Mouse (Mus musculus) ovary, adult 18-20 months (tissue): ENCODE measurements around the gene Fam25c.
"Not testable (repeated sequence)": the region's sequence is repeated elsewhere in the genome, so short reads cannot be mapped to it uniquely, and the experiment has no call there.

Experiments
- DNase-seq: peaks from one replicate; pipeline ENCODE4 v3.0.0; 2022; ENCODE audit warnings: low spot score, mixed read lengths

The Fam25c gene

DNA sequence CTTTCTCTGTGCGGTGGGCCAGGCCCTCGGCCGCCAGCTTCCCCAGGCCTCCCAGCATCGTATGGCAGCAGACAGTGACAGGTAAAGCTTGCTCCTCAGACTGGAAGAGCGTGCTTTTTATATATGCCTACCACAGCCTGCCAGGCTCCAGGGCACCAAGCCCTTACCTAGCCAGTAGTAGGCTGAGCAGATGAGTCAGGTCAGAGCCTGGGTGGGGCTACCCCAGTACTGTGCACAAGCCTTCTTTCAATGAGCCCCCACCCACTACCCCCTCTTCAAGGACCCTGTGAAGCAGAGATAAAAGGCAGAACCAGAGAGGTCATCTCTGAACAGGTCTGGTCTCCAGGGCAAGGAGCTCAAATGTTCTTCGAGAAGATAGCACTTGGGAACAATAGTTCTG, at the start of gene Fam25c:
Fam25c (minus strand) TSS at position 133 of the 400 bp plus-strand sequence.
- DNase-seq: no peak

DNA sequence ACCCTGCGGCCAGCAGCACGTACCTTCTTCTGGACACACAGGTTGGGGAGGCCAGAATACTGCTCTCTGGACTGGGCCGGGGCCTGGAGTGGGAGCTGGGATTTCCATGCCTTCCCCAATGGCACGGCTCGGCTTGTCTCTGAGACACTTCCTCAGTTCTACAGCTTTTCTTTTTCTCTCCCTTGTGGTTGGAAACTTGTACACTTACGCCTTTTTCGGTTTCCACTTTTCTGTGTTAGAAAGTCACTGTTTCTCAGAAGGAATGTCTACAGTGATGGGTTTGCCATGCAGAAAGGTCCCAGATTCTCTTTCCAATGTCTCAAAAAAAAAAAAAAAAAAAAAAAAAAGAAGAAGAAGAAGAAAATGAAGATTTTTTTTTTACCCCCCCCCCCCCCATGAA, 48.2 kb upstream of the Fam25c start:
- no peak for DNase-seq

DNA sequence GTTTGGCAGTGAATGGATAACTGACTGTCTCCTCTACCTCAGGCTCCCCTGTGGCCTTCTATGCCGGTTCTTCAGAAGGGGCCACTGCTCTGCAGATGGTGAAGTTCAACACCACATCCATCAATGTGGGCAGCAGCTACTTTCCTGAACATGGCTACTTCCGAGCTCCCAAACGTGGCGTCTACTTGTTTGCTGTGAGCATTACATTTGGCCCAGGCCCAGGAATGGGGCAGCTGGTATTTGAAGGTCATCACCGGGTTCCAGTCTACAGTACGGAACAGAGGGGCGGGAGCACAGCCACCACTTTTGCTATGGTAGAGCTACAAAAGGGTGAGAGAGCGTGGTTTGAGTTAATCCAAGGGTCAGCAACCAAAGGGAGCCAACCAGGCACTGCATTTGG, 47.6 kb upstream of the Fam25c start:
- DNase-seq: peak; percentile 21

DNA sequence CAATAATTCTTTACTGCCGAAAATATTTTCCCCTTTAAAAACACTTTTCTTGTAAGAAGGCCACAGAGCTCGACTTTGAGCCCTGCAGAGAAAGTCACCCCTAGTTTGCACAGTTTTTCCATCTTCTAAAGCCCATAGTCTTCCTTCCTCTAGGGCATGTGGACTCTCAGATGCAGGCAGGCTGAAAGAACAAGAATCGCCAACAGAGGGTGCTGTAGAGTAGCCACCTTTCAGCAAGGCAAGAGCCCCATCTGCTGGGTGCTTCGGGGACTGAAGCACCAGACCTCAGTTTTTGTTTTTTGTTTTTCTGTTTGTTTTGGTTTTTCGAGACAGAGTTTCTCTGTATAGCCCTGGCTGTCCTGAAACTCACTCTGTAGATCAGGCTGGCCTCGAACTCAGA, 45.9 kb upstream of the Fam25c start:
- DNase-seq: peak; percentile 23

DNA sequence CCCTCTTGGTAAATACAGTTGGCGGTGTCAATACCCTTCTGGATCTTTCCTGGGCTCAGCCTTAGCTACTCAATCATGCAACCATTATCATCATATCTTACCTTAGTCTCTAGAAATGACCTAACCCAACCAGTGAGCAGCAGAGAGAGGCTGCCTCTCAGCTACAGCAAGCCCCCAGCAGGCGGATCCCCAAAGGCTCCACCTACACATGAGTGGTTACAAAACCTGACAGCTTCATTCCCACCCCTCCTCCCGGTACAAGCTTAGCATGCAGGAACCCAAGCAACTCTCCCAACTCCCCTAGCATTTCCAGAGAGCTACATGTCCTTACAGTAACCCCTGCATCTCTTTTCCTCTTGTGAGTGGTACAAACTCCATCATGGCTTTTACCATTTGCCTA, 44.8 kb upstream of the Fam25c start:
- no peak for DNase-seq

DNA sequence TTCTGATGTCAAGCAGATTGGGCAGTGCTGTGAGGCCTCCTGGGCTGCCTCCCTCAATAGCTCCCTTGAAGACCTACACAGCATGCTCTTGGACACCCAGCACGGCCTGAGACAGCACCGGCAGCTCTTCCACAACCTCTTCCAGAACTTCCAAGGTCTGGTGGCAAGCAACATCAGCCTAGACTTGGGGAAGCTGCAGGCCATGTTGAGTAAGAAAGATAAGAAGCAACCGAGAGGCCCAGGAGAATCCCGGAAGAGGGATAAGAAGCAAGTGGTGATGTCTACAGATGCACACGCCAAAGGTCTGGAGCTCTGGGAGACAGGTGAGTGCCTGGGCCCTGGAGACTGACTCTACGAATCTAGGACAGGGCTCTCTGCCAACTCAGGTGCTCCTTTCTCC, 44.1 kb upstream of the Fam25c start:
- no peak for DNase-seq

- no peak for DNase-seq
Observed at GRCm38 (mm10) chr14:34398901-34399300, 43.7 kb upstream of the Fam25c start.

GRCm38 (mm10) chr14:34397871-34398270, 42.6 kb upstream of the Fam25c start:
- DNase-seq: no peak

DNA sequence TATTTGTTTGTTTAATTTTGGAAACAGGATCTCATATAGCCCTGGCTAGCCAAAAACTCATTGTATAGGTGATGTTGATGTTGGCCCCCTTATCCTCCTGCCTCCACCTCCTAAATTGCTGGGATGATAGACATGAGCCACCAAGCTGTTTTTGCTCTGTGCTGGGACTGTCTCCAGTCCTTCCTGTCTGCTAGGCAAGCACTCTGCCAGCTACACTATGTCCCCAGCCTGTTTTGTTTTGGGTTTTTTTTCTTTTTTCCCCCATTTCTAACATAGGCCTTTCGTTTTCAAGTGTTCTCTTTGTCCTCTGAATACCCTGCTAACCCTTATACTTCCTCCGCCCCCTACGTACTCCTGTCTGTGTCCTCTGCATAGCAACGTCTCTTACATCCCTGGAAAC, 38.1 kb upstream of the Fam25c start:
- DNase-seq: no peak

- DNase-seq: no peak
Observed at GRCm38 (mm10) chr14:34382921-34383704, 27.9 kb upstream of the Fam25c start.

- peak; percentile 42 for DNase-seq
Observed at GRCm38 (mm10) chr14:34378560-34379331, 23.5 kb upstream of the Fam25c start.

DNA sequence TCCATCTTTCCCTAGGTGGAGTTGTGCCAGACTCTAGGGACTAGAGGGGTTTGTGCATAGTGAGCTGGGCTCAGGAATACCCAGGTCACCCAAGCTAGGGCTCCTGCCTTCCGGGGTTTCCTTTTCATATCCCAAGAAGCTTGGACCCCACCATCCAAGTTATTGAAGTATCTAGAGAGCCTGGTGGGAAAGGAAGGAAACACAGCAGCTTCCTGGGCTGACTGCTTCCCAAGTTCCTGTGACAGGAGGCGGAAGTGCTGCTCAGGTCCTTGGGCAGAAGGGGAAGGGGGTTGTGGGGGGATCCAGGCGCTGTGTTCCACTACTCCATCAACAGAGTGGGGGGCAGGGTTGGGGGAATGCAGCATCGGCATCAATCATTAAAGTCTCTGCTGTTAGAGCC, 21.9 kb upstream of the Fam25c start:
- DNase-seq: no peak

DNA sequence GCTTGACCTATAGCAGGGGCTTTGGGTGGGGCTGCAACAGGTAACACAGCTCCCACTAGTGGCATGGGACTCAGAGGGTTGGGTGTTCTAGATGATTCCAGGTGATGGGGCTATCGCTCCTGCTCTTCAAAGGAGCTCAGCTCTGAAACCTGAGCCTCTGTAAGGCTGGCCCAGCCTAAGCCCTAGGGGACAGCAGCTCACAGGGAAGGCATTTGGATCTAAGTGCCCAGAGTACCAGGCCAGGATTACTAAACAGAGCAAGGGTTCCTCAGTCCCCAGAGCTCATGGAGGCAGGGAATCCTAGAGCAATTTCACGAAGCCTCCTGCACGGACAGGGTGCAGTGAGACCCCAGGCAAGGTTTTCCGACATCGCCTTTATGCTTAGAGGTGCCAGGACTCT, 20.7 kb upstream of the Fam25c start:
- DNase-seq: no peak

DNA sequence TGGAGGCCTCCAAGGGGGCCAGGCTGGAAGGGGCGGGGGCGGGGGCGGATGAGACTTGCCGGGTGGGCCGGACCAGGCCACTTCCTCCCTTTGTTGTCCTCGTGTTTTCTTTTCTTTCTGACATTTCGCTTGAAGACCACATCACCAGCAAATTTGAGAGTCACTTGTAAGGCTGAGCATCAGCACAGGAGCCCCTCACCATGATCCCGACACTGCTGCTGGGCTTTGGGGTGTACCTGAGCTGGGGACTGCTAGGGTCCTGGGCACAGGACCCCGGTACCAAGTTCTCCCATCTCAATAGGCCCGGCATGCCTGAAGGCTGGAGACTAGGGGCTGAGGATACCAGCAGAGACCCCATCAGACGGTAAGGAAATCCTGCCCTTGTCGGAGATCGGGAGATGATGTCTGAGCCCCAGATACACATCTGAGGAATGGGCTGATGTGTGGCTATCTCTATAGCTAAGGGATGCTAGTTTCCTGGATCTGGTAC, 20.2 kb upstream of the Fam25c start, which contains the start of gene Mmrn2:
Mmrn2 (plus strand) TSS at position 51 of the 490 bp plus-strand sequence.
- DNase-seq: no peak

DNA sequence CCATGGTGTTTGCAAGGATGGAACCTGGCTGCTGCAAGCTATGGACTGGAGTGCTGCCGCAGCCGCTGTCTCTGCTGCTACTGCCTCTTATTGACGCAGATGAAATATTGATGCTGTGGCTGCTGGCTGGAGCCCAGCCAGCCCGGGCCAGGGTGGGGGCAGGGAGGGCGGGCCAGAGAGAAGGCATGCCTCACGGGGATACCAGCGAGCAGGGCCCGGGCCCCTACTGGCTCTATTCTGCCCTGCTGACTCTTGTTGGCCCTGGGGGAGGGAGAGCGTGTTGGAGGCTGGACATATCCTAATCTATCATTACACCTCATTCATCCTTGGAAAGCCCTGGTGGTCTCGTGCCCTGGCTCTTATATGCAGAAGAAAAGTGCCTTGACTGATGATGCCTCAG, 19.3 kb upstream of the Fam25c start, which contains the start of gene Sncg:
Sncg (minus strand) TSS at position 213 of the 400 bp plus-strand sequence.
- DNase-seq: no peak

DNA sequence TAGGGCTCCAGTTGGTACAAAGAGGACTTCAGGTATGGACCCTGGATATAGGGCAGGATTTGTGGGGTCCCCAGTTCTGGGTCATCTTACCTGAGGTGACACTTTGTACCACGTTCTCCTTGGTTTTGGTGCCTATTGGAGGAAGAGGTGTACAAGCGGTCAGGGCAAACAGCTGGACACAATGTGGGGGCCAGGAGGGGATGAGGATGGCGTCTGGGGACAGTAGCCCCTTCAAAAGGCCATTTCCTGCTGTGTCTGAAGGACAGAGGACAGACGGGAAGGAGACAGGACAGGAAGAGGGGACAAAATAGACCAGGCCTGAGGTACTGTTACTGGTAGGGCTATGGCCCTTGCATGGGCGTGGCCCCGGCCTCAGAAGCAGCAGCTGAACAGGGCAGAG, 18.3 kb upstream of the Fam25c start:
- no peak for DNase-seq

- DNase-seq: no peak
Observed at GRCm38 (mm10) chr14:34372646-34373045, 17.4 kb upstream of the Fam25c start.

DNA sequence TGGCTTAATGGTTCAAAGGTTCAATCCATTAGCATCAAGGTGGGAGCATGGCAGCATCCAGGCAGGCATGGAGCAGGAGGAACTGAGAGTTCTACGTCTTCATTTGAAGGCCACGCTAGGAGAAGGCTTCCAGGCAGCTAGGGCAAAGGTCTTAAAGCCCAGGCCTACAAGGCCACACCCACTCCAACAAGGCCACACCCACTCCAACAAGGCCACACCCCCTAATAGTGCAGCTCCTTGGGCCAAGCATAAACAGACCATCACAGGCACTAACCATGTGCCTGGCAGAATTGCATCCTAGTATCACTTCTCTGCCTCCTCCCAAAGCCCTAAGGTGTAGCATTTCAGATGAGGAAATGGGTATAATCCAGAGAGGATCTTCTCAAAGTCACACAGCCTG, 16.5 kb upstream of the Fam25c start:
- no peak for DNase-seq

GRCm38 (mm10) chr14:34370921-34371320, 15.7 kb upstream of the Fam25c start:
- DNase-seq: no peak

GRCm38 (mm10) chr14:34370203-34370602, 15.0 kb upstream of the Fam25c start:
- no peak for DNase-seq

GRCm38 (mm10) chr14:34365147-34365507, 9.9 kb upstream of the Fam25c start:
- no peak for DNase-seq

DNA sequence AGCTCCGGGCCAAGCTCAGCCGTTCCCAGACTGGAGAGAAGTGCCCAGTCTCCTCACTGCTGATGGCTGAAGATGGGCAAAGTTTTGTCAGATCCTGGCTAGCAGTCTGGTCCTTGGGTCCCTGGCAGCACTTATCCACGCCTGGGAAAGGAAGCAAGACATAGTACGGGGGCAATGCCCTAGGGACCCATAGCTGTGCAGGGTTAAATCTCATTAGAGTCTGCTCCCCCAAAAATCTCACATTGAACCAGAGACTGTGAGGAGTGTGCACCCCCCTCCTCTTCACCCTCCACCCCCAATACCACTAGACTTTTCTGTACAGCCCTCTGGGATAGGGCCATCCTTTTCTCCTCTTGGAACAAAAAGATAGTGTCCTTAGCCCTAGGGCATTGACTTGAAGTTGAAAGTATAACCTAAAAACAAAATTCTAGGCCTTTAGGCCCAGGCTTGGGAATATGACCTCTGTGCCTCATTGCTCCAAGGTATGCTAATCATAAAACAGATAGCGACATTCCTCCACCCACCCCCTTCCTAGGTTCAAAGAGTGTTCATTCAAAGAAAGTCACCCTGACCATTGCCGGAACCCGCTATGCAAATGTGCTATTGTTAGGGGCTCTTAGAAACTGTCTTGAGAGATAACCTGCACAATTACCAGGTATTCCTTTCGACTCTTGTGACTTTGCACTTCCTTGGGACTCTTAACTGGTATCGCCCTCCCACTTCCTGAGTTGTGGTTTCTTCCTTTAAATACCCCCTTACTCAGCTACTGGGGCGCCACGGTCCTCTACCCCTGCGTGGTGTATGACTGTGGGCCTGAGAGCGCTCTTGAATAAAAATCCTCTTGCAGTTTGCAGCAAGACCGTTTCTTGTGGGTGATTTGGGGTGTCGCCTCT, 9.3 kb upstream of the Fam25c start:
- not testable (repeated sequence) for DNase-seq
